In genomic region chr17:33629487-33630125, GRCm38 (mm10) we compare ENCODE assay signal across 8 mouse cellular contexts. TPM values are rescaled to one million over a fixed set of nuclear protein-coding genes. Genes with fewer than 3 reads are reported as not detected.
DNase-seq lines count a peak whose midpoint lies in the region; ATAC-seq and TF ChIP-seq lines count a peak whose summit lies in the region.

No protein-coding gene starts in this region.

- H3K4me3 ChIP-seq in lung, adult 2 months (replicated peaks; ENCODE audit: extremely low read depth, low read depth, low read length) = peak overlapping the region; percentile 100
- H3K4me3 ChIP-seq in forebrain, postnatal 0 days (ENCODE audit: low read depth, low read length) = peak overlapping the region; percentile 59
- peak overlapping the region; percentile 80 for H3K4me3 ChIP-seq in liver, embryonic 15.5 days (replicated peaks)

- ATAC-seq in forebrain, postnatal 0 days = no peak
- peak; percentile 59 for ATAC-seq in liver, embryonic 15.5 days (ENCODE audit: insufficient read depth)

- peaks cover 7% of the 10 kb centered on the region for H3K36me3 ChIP-seq in forebrain, postnatal 0 days (ENCODE audit: insufficient read depth)
- H3K36me3 ChIP-seq in liver, embryonic 15.5 days (replicated peaks) = peaks cover 28% of the 10 kb centered on the region

- H3K4me2 ChIP-seq in forebrain, postnatal 0 days (ENCODE audit: low read depth) = peak overlapping the region; percentile 71
- H3K4me2 ChIP-seq in liver, embryonic 15.5 days = peak overlapping the region; percentile 93

- no peak for TF ChIP-seq POLR2A in lung, adult 2 months (IDR thresholded peaks at IDR 0.05; ENCODE audit: borderline replicate concordance, extremely low read depth, low read depth, low read length)

- no peak for TF ChIP-seq CTCF in lung, adult 2 months (IDR thresholded peaks at IDR 0.05; ENCODE audit: insufficient read depth, low read length)
- TF ChIP-seq CTCF in forebrain, postnatal 0 days (IDR thresholded peaks at IDR 0.05; ENCODE audit: low read depth) = no peak

- peak overlapping the region; percentile 97 for H3K27ac ChIP-seq in forebrain, postnatal 0 days (ENCODE audit: low read depth, low read length)
- peak overlapping the region; percentile 98 for H3K27ac ChIP-seq in liver, embryonic 15.5 days (replicated peaks)

- peak overlapping the region; percentile 78 for H3K9ac ChIP-seq in forebrain, postnatal 0 days
- H3K9ac ChIP-seq in liver, embryonic 15.5 days = peak overlapping the region; percentile 78

- DNase-seq in lung, adult 2 months = no peak
- no peak for DNase-seq in lung, postnatal 36 days
- peak; percentile 25 to 36 for DNase-seq in cerebellum, postnatal 10 days
- no peak for DNase-seq in forebrain, postnatal 0 days
- DNase-seq in right cerebral cortex, postnatal 36 days (ENCODE audit: low spot score in 2 of 2) = no peak
- no peak for DNase-seq in ovary, adult 18-20 months (ENCODE audit: low spot score)
- DNase-seq in kidney, adult 11 months = no peak

- H3K9me3 ChIP-seq in forebrain, postnatal 0 days (ENCODE audit: low read length) = no peaks in the 10 kb centered on the region
- H3K9me3 ChIP-seq in liver, embryonic 15.5 days (replicated peaks) = no peaks in the 10 kb centered on the region

- WGBS in lung, adult 2 months = 51% methylated on average over 12 of the region's 12 CpGs
- 76% methylated on average over 12 of the region's 12 CpGs for WGBS in forebrain, postnatal 0 days
- 54% methylated on average over 12 of the region's 12 CpGs for WGBS in liver, embryonic 15.5 days (ENCODE audit: insufficient replicate concordance)

- H3K27me3 ChIP-seq in forebrain, postnatal 0 days (ENCODE audit: insufficient read depth, low read length) = no peaks in the 10 kb centered on the region
- H3K27me3 ChIP-seq in liver, embryonic 15.5 days = no peaks in the 10 kb centered on the region

- peaks cover 9% of the 10 kb centered on the region for H3K4me1 ChIP-seq in lung, adult 2 months (ENCODE audit: control insufficient read depth, insufficient read depth, low read length)
- H3K4me1 ChIP-seq in forebrain, postnatal 0 days (ENCODE audit: insufficient read depth) = peaks cover 14% of the 10 kb centered on the region
- H3K4me1 ChIP-seq in liver, embryonic 15.5 days (replicated peaks) = peaks cover 30% of the 10 kb centered on the region

RNA-seq across cellular contexts. Expression of gene Zfp414, which starts 0.7 kb away (rescaled TPM):
- polyA plus RNA-seq in lung, adult 2 months (2012; rRNA removed) = 70.2 and 76.4 TPM in 2 replicates
- total RNA-seq in forebrain, postnatal 0 days (2014; rRNA removed) = 31.2 and 58.8 TPM in 2 replicates
- 71.8 and 72.0 TPM in 2 replicates for polyA plus RNA-seq in forebrain, postnatal 0 days (2015; fragmentation: Nextera tagmentation; extraction: Ambion mirVana)
- 16.9 and 18.2 TPM in 2 replicates for polyA plus RNA-seq in liver, embryonic 15.5 days (2015; fragmentation: Nextera tagmentation; extraction: Ambion mirVana)

RNA-seq across cellular contexts. Expression of gene Pram1, which starts 8.2 kb away (rescaled TPM):
- 0.06 TPM in 1 of 2 replicates, not detected in the other for polyA plus RNA-seq in lung, adult 2 months (2012; rRNA removed)
- total RNA-seq in forebrain, postnatal 0 days (2014; rRNA removed) = not detected in 2 replicates
- polyA plus RNA-seq in forebrain, postnatal 0 days (2015; fragmentation: Nextera tagmentation; extraction: Ambion mirVana) = 0.14 and 0.30 TPM in 2 replicates
- 4.2 and 4.8 TPM in 2 replicates for polyA plus RNA-seq in liver, embryonic 15.5 days (2015; fragmentation: Nextera tagmentation; extraction: Ambion mirVana)

RNA-seq across cellular contexts. Expression of gene Hnrnpm, which starts 57.1 kb away (rescaled TPM):
- 72.4 and 83.8 TPM in 2 replicates for polyA plus RNA-seq in lung, adult 2 months (2012; rRNA removed)
- 73.6 and 87.1 TPM in 2 replicates for total RNA-seq in forebrain, postnatal 0 days (2014; rRNA removed)
- polyA plus RNA-seq in forebrain, postnatal 0 days (2015; fragmentation: Nextera tagmentation; extraction: Ambion mirVana) = 135 and 151 TPM in 2 replicates
- 117 and 122 TPM in 2 replicates for polyA plus RNA-seq in liver, embryonic 15.5 days (2015; fragmentation: Nextera tagmentation; extraction: Ambion mirVana)

Comparison
In these comparisons a context has a peak if more than half of its experiments do, and no peak if none do; other contexts are left out.
1. DNase-seq: peak in cerebellum, postnatal 10 days (2 of 2); none in lung, adult 2 months (single experiment), lung, postnatal 36 days (single experiment), forebrain, postnatal 0 days (single experiment), right cerebral cortex, postnatal 36 days (0 of 2), ovary, adult 18-20 months (single experiment) and kidney, adult 11 months (single experiment).
2. Peak in every context shown above with its lines, with median percentiles within 50 percentile points of each other: H3K4me3 ChIP-seq.